In genomic region chr4:114501611-114502010, GRCm38 (mm10) we compare ENCODE assay signal across 23 mouse cellular contexts.
DNase-seq lines count a peak whose midpoint lies in the region; ATAC-seq and TF ChIP-seq lines count a peak whose summit lies in the region.
"Had no signal": no experiment of that assay in that cellular context is flagged by ENCODE, and none has a peak within 500 bp of the region (broad histone marks: within the 10 kb centered on the region; RNA-seq: fewer than 3 reads in every experiment).

No protein-coding gene starts in this region.

- H3K4me3 ChIP-seq in heart, embryonic 15.5 days, result no peak overlapping the region
- H3K4me3 ChIP-seq in kidney, embryonic 16.5 days (ENCODE audit: low read length), result no peak overlapping the region
- no peak overlapping the region for H3K4me3 ChIP-seq in liver, postnatal 0 days (ENCODE audit: low read depth, low read length)
- H3K4me3 ChIP-seq: embryonic facial prominence, embryonic 13.5 days; forebrain, embryonic 12.5 days; gastrocnemius, adult 2 months; heart, embryonic 10.5 days; hindbrain, embryonic 12.5 days had no signal

- peaks cover 15% of the 10 kb centered on the region for H3K27me3 ChIP-seq in heart, embryonic 15.5 days
- no peaks in the 10 kb centered on the region for H3K27me3 ChIP-seq in kidney, embryonic 16.5 days (ENCODE audit: insufficient read depth, low read length)
- H3K27me3 ChIP-seq in liver, postnatal 0 days (ENCODE audit: insufficient read depth, low read length), result no peaks in the 10 kb centered on the region
- H3K27me3 ChIP-seq: embryonic facial prominence, embryonic 13.5 days; forebrain, embryonic 12.5 days; hindbrain, embryonic 12.5 days had no signal

- no peaks in the 10 kb centered on the region for H3K36me3 ChIP-seq in heart, embryonic 15.5 days
- no peaks in the 10 kb centered on the region for H3K36me3 ChIP-seq in kidney, embryonic 16.5 days (ENCODE audit: insufficient read depth, low read length)
- no peaks in the 10 kb centered on the region for H3K36me3 ChIP-seq in liver, postnatal 0 days (replicated peaks; ENCODE audit: insufficient read depth, low read length)
- H3K36me3 ChIP-seq: embryonic facial prominence, embryonic 13.5 days; forebrain, embryonic 12.5 days; heart, embryonic 10.5 days; hindbrain, embryonic 12.5 days had no signal

- peaks cover 22% of the 10 kb centered on the region for H3K4me1 ChIP-seq in heart, embryonic 15.5 days (replicated peaks)
- H3K4me1 ChIP-seq in kidney, embryonic 16.5 days (ENCODE audit: insufficient read depth, low read length), result peaks cover 16% of the 10 kb centered on the region
- no peaks in the 10 kb centered on the region for H3K4me1 ChIP-seq in liver, postnatal 0 days (ENCODE audit: insufficient read depth)

- no peak for TF ChIP-seq EP300 in liver, postnatal 0 days (IDR thresholded peaks at IDR 0.05; ENCODE audit: low read depth)

- no peaks in the 10 kb centered on the region for H3K9me3 ChIP-seq in heart, embryonic 15.5 days (replicated peaks)
- no peaks in the 10 kb centered on the region; the same call in 1 of the 2 replicates for H3K9me3 ChIP-seq in kidney, embryonic 16.5 days (ENCODE audit: low read length)
- no peaks in the 10 kb centered on the region for H3K9me3 ChIP-seq in liver, postnatal 0 days (ENCODE audit: low read length)
- H3K9me3 ChIP-seq: forebrain, embryonic 12.5 days; heart, embryonic 10.5 days; hindbrain, embryonic 12.5 days had no signal

- no peak for ATAC-seq in heart, embryonic 15.5 days (replicated peaks; ENCODE audit: insufficient number of reproducible peaks, insufficient read depth, low FRiP score, low read depth)
- no peak for ATAC-seq in kidney, embryonic 16.5 days (ENCODE audit: low FRiP score, low TSS enrichment)
- peak; percentile 70 to 81 for ATAC-seq in hematopoietic stem cell, adult 5-6 weeks (replicated peaks in 1 of 2; ENCODE audit: insufficient read depth in 1 of 2, low FRiP score in 2 of 2, low TSS enrichment in 1 of 2, low read depth in 1 of 2, poor library complexity in 2 of 2, severe bottlenecking in 2 of 2)
- ATAC-seq in megakaryocyte-erythroid progenitor cell, adult 5-6 weeks (replicated peaks; ENCODE audit: low FRiP score, low TSS enrichment, poor library complexity, severe bottlenecking), result no peak
- no peak for ATAC-seq in liver, postnatal 0 days
- ATAC-seq: forebrain, embryonic 16.5 days; hindbrain, embryonic 16.5 days; inflammation-experienced regulatory T-cells, adult 6 months; intestine, postnatal 0 days had no signal

- no peak overlapping the region for H3K9ac ChIP-seq in heart, embryonic 15.5 days
- no peak overlapping the region for H3K9ac ChIP-seq in kidney, embryonic 16.5 days (replicated peaks; ENCODE audit: low read length)
- H3K9ac ChIP-seq in liver, postnatal 0 days (replicated peaks), result no peak overlapping the region
- H3K9ac ChIP-seq: embryonic facial prominence, embryonic 13.5 days; forebrain, embryonic 12.5 days; hindbrain, embryonic 12.5 days had no signal

- intact Hi-C loops in heart, postnatal 10 days (cut with DNase I), result no loop called here

- no peak for DNase-seq in heart, postnatal 10 days
- DNase-seq in kidney, adult 9 months, result peak; percentile 54
- peak; percentile 19 for DNase-seq in brain, adult 2 months (ENCODE audit: low read depth, low spot score)
- no peak for DNase-seq in liver, postnatal 0 days
- DNase-seq: adrenal gland, adult 8-10 months; adrenal gland, postnatal 36 days; cerebellum, adult 11 months; cerebellum, adult 8-10 months; cerebellum, postnatal 14 days; gastrocnemius, adult 2 months; gastrocnemius, postnatal 25 days had no signal

- no peak overlapping the region for H3K4me2 ChIP-seq in heart, embryonic 15.5 days
- no peak overlapping the region for H3K4me2 ChIP-seq in kidney, embryonic 16.5 days (replicated peaks; ENCODE audit: low read depth, low read length)
- no peak overlapping the region for H3K4me2 ChIP-seq in liver, postnatal 0 days (ENCODE audit: low read depth, low read length)
- H3K4me2 ChIP-seq: embryonic facial prominence, embryonic 13.5 days; forebrain, embryonic 12.5 days; hindbrain, embryonic 12.5 days had no signal

- peak overlapping the region; percentile 45 for H3K27ac ChIP-seq in heart, embryonic 15.5 days
- no peak overlapping the region for H3K27ac ChIP-seq in kidney, embryonic 16.5 days (ENCODE audit: low read length)
- no peak overlapping the region for H3K27ac ChIP-seq in liver, postnatal 0 days (ENCODE audit: low read depth)
- H3K27ac ChIP-seq: embryonic facial prominence, embryonic 13.5 days; forebrain, embryonic 12.5 days; gastrocnemius, adult 2 months; heart, embryonic 10.5 days; hindbrain, embryonic 12.5 days had no signal

- WGBS in heart, embryonic 15.5 days, result 68% methylated on average over 4 of the region's 4 CpGs
- WGBS in kidney, embryonic 16.5 days, result 93% methylated on average over 4 of the region's 4 CpGs
- WGBS in liver, postnatal 0 days (ENCODE audit: insufficient replicate concordance), result 37% methylated on average over 4 of the region's 4 CpGs

- no peak for TF ChIP-seq CTCF in liver, postnatal 0 days (IDR thresholded peaks at IDR 0.05; ENCODE audit: low read depth)

Comparison
In these comparisons a context has a peak if more than half of its experiments do, and no peak if none do; other contexts are left out.
1. ATAC-seq: peak in hematopoietic stem cell, adult 5-6 weeks (2 of 2); none in heart, embryonic 15.5 days (single experiment), kidney, embryonic 16.5 days (single experiment), megakaryocyte-erythroid progenitor cell, adult 5-6 weeks (single experiment) and liver, postnatal 0 days (single experiment).
2. DNase-seq: peak in kidney, adult 9 months (single experiment) and brain, adult 2 months (single experiment); none in heart, postnatal 10 days (0 of 2) and liver, postnatal 0 days (single experiment).